Comparison of ENCODE assay signal across 9 mouse cellular contexts in the genomic region with DNA sequence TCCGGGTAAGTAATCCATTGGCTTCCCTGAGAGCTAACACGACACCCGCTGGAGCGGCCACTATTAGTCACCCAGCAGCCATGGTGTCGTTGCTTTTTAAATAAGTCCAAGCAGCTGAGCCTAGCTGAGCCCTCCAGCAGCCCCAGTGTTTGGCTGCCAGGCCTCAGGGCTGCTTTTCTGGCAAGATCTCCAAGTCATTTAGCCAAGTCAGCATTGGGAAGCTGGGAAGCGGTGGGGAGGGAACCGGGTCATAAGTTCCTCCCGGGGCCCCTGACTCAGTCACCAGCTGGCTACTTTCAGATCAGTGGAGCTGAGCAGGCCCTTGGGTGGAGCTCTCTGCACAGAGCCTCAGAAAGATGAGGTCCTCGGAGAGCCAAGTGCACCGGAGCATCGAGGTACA. TPM values are rescaled to one million over a fixed set of nuclear protein-coding genes. Genes with fewer than 3 reads are reported as not detected.
A peak's percentile ranks its signal among the peaks of the same experiment; 100 is the strongest.
DNase-seq lines count a peak whose midpoint lies in the region; ATAC-seq and TF ChIP-seq lines count a peak whose summit lies in the region.
"Had no signal": no experiment of that assay in that cellular context is flagged by ENCODE, and none has a peak within 500 bp of the region (broad histone marks: within the 10 kb centered on the region; RNA-seq: fewer than 3 reads in every experiment).

No protein-coding gene starts in this region.

- H3K27ac ChIP-seq in bone marrow macrophage, adult 2 months (ENCODE audit: insufficient read depth, low read depth, low read length): peak overlapping the region; percentile 49
- H3K27ac ChIP-seq in limb, embryonic 15.5 days: peak overlapping the region; percentile 55
- H3K27ac ChIP-seq: liver, embryonic 13.5 days had no signal

- no peaks in the 10 kb centered on the region for H3K27me3 ChIP-seq in limb, embryonic 15.5 days
- H3K27me3 ChIP-seq: liver, embryonic 13.5 days had no signal

- 67% methylated on average over 11 of the region's 11 CpGs for WGBS in limb, embryonic 15.5 days

- DNase-seq in adrenal gland, adult 2 months: peak; percentile 44
- no peak for DNase-seq in adrenal gland, adult 8-10 months
- DNase-seq in heart, adult 8-10 months (ENCODE audit: low spot score): peak; percentile 81
- no peak for DNase-seq in B cell, adult 2 months
- no peak for DNase-seq in thymus, postnatal 0 days (ENCODE audit: low spot score)
- DNase-seq in right cerebral cortex, adult 18-20 months: no peak
- DNase-seq: liver, embryonic 13.5 days had no signal

- ATAC-seq in limb, embryonic 15.5 days (ENCODE audit: insufficient number of reproducible peaks, low FRiP score, low TSS enrichment, low read depth): 0 out of 2 replicates have a peak, but pooled peaks have one; percentile 54

- TF ChIP-seq POLR2A in bone marrow macrophage, adult 2 months (IDR thresholded peaks at IDR 0.05; ENCODE audit: borderline replicate concordance, low read depth, low read length): no peak

- H3K36me3 ChIP-seq in limb, embryonic 15.5 days: no peaks in the 10 kb centered on the region
- H3K36me3 ChIP-seq: liver, embryonic 13.5 days had no signal

- H3K4me3 ChIP-seq in bone marrow macrophage, adult 2 months (ENCODE audit: insufficient read depth, low read length): no peak overlapping the region
- no peak overlapping the region for H3K4me3 ChIP-seq in limb, embryonic 15.5 days
- H3K4me3 ChIP-seq: liver, embryonic 13.5 days had no signal

- H3K9me3 ChIP-seq in limb, embryonic 15.5 days: no peaks in the 10 kb centered on the region
- H3K9me3 ChIP-seq: liver, embryonic 13.5 days had no signal

- TF ChIP-seq CTCF in bone marrow macrophage, adult 2 months (IDR thresholded peaks at IDR 0.05; ENCODE audit: low read depth, low read length): no peak

- no peak overlapping the region for H3K4me2 ChIP-seq in limb, embryonic 15.5 days
- H3K4me2 ChIP-seq: liver, embryonic 13.5 days had no signal

- no peak overlapping the region for H3K9ac ChIP-seq in limb, embryonic 15.5 days
- H3K9ac ChIP-seq: liver, embryonic 13.5 days had no signal

- H3K4me1 ChIP-seq in bone marrow macrophage, adult 2 months (ENCODE audit: control insufficient read depth, insufficient read depth, low read length): peaks cover 14% of the 10 kb centered on the region
- H3K4me1 ChIP-seq in limb, embryonic 15.5 days: peaks cover 21% of the 10 kb centered on the region
- H3K4me1 ChIP-seq: liver, embryonic 13.5 days had no signal

RNA-seq across cellular contexts. Expression of a gene that starts 12.0 kb away (rescaled TPM):
- total RNA-seq in adrenal gland, adult 2 months (2021): 1 to 10 TPM; 2.1 TPM
- polyA plus RNA-seq in adrenal gland, adult 2 months (2012; rRNA removed): 2.9 and 3.2 TPM in 2 replicates
- 1 to 10 TPM; 1.7 to 3.9 (median 1.9) TPM for total RNA-seq in adrenal gland, adult 8-10 months (2022)
- 0.11 TPM in 1 of 2 replicates, not detected in the other for polyA plus RNA-seq in bone marrow macrophage, adult 2 months (2012; ENCODE audit: insufficient read depth, insufficient read length, missing spikeins)
- 1 to 10 TPM in 2 of 4 experiments, under 1 TPM in 2; 0.69 to 1.3 (median 0.96) TPM for total RNA-seq in heart, adult 8-10 months (2022)
- 4.9 and 6.9 TPM in 2 replicates for polyA plus RNA-seq in limb, embryonic 15.5 days (2015; fragmentation: Nextera tagmentation; extraction: Ambion mirVana)
- 0.31 and 0.49 TPM in 2 replicates for polyA plus RNA-seq in thymus, postnatal 0 days (2015; fragmentation: Nextera tagmentation; extraction: Ambion mirVana)

RNA-seq across cellular contexts. Expression of a gene that starts 12.4 kb away (rescaled TPM):
- total RNA-seq in adrenal gland, adult 2 months (2021): under 1 TPM; 0.17 to 0.24 TPM
- polyA plus RNA-seq in adrenal gland, adult 2 months (2012; rRNA removed): 0.39 and 0.48 TPM in 2 replicates
- total RNA-seq in adrenal gland, adult 8-10 months (2022): under 1 TPM; 0.21 to 0.61 (median 0.31) TPM
- not detected in 2 replicates for polyA plus RNA-seq in bone marrow macrophage, adult 2 months (2012; ENCODE audit: insufficient read depth, insufficient read length, missing spikeins)
- total RNA-seq in heart, adult 8-10 months (2022): under 1 TPM in 2 of 4 experiments, not detected in 2; 0.16 to 0.23 TPM
- 0.09 TPM in 1 of 2 replicates, not detected in the other for polyA plus RNA-seq in limb, embryonic 15.5 days (2015; fragmentation: Nextera tagmentation; extraction: Ambion mirVana)
- 3.1 and 3.6 TPM in 2 replicates for polyA plus RNA-seq in thymus, postnatal 0 days (2015; fragmentation: Nextera tagmentation; extraction: Ambion mirVana)
- polyA plus RNA-seq: liver, embryonic 13.5 days had no signal

Comparison
In these comparisons a context has a peak if more than half of its experiments do, and no peak if none do; other contexts are left out.
1. DNase-seq: peak in adrenal gland, adult 2 months (single experiment) and heart, adult 8-10 months (single experiment); none in adrenal gland, adult 8-10 months (single experiment), B cell, adult 2 months (0 of 2), thymus, postnatal 0 days (single experiment) and right cerebral cortex, adult 18-20 months (single experiment).